Mouse (Mus musculus) MEL (cell line): ENCODE results near the gene Gm20906.
"Not testable (repeated sequence)": the region's sequence is repeated elsewhere in the genome, so short reads cannot be mapped to it uniquely, and the experiment has no call there.

Experiments
- CTCF ChIP-seq, 3 experiments: IDR thresholded peaks in 2 of 3; conservative IDR thresholded peaks in 1 of 3; 2 replicates each; pipeline ENCODE4 v1.5.1; 2011 to 2012; ENCODE audit warnings: low read length in 3 of 3, low read depth in 2 of 3, mild to moderate bottlenecking in 2 of 3, improper control_type of control experiment in 1 of 3, inconsistent platforms in 1 of 3, mixed read lengths in 1 of 3, moderate library complexity in 1 of 3; ENCODE audit not compliant: control insufficient read depth in 1 of 3, insufficient read depth in 1 of 3, poor library complexity in 1 of 3, severe bottlenecking in 1 of 3
- GABPA ChIP-seq: IDR thresholded peaks from 2 replicates; pipeline ENCODE4 v1.6.1; 2012; ENCODE audit warnings: low read depth, mild to moderate bottlenecking, inconsistent platforms, low read length, improper control_type of control experiment, moderate library complexity
- MAX ChIP-seq: IDR thresholded peaks from 2 replicates; pipeline ENCODE4 v1.6.1; 2011; ENCODE audit warnings: low read length, improper control_type of control experiment
- POLR2A ChIP-seq, 2 experiments: IDR thresholded peaks; 2 replicates each; pipeline ENCODE4 v1.6.1; 2011 to 2012; ENCODE audit warnings: low read length in 2 of 2, mild to moderate bottlenecking in 2 of 2, control low read depth in 1 of 2, improper control_type of control experiment in 1 of 2, low read depth in 1 of 2, moderate library complexity in 1 of 2; ENCODE audit not compliant: control insufficient read depth in 1 of 2, insufficient read depth in 1 of 2, poor library complexity in 1 of 2

DNA sequence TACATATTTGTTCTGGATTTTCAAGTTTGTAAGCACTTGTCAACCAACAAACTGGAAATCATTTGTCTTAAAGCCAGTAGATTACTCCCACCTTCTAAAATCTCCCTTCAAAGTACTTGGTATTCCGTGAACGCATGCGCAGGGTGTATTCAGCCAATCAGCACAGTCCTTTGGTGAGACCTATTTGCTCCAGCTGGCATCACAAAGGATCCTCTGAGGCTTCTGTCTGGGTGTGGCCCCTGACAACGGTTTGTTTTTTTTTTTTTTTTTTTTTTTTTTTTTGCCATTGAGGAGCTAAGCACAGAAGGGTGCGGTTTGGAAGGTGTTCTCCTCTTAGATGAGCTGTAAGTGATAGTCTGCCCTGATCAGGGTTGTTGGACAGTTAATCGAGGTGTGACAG is at the start of gene Gm20906:
- not testable (repeated sequence) for TF ChIP-seq GABPA; CTCF (IDR thresholded peaks at IDR 0.05 in 2 of 3, conservative IDR thresholded peaks at IDR 0.05 in 1 of 3; ENCODE audit: control insufficient read depth in 1 of 3, insufficient read depth in 1 of 3, low read depth in 2 of 3, low read length in 3 of 3, poor library complexity in 1 of 3, severe bottlenecking in 1 of 3); POLR2A (IDR thresholded peaks at IDR 0.05; ENCODE audit: control insufficient read depth in 1 of 2, insufficient read depth in 1 of 2, low read depth in 1 of 2, low read length in 2 of 2, poor library complexity in 1 of 2); MAX
